9 mouse cellular contexts compared by ENCODE assay signal in the genomic region with DNA sequence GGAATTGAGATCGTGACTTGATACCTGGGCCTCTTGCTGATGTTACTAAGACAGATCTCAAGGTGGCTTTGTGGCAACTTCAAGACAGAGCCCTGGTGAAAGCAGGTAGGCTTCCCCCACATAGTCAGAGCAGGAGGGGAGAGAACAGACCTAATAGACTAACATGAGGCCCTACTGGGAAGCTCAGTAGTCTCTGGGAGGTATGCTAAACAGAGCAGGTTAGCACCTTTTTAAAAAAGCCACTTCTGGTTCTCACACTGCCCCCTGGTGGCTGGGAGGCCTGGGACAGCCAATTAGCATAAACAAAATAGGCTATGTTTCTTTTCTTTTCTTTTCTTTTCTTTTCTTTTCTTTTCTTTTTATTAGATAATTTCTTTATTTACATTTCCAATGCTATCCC. TPM values are rescaled to one million over a fixed set of nuclear protein-coding genes. Genes with fewer than 3 reads are reported as not detected.
A peak's percentile ranks its signal among the peaks of the same experiment; 100 is the strongest.
DNase-seq lines count a peak whose midpoint lies in the region; ATAC-seq and TF ChIP-seq lines count a peak whose summit lies in the region.
"Had no signal": no experiment of that assay in that cellular context is flagged by ENCODE, and none has a peak within 500 bp of the region (broad histone marks: within the 10 kb centered on the region; RNA-seq: fewer than 3 reads in every experiment).

No protein-coding gene starts in this region.

- H3K27me3 ChIP-seq in intestine, postnatal 0 days (replicated peaks; ENCODE audit: control insufficient read depth, insufficient read depth, low read length), result no peaks in the 10 kb centered on the region
- H3K27me3 ChIP-seq in intestine, embryonic 16.5 days (replicated peaks; ENCODE audit: control insufficient read depth, insufficient read depth, low read length), result no peaks in the 10 kb centered on the region
- H3K27me3 ChIP-seq in CH12.LX (replicated peaks), result no peaks in the 10 kb centered on the region

- no peaks in the 10 kb centered on the region for H3K4me1 ChIP-seq in intestine, postnatal 0 days (replicated peaks; ENCODE audit: control insufficient read depth, insufficient read depth, low read length)
- peaks cover 14% of the 10 kb centered on the region for H3K4me1 ChIP-seq in intestine, embryonic 16.5 days (ENCODE audit: control insufficient read depth, insufficient read depth, low read length)
- H3K4me1 ChIP-seq in CH12.LX (ENCODE audit: control insufficient read depth in 1 of 2, insufficient read depth in 2 of 2), result peaks cover 21 to 33% of the 10 kb centered on the region in 2 experiments

- no peaks in the 10 kb centered on the region for H3K9me3 ChIP-seq in intestine, postnatal 0 days (ENCODE audit: control insufficient read depth)
- no peaks in the 10 kb centered on the region for H3K9me3 ChIP-seq in intestine, embryonic 16.5 days (ENCODE audit: control insufficient read depth, low read length)
- peaks cover 9% of the 10 kb centered on the region for H3K9me3 ChIP-seq in CH12.LX (replicated peaks; ENCODE audit: low read length)

- peak; percentile 64 for DNase-seq in CH12.LX (ENCODE audit: extremely low read depth)
- DNase-seq in c-Kit-negative CD71-positive TER-119-positive erythroid progenitor cells, embryonic 14.5 days (ENCODE audit: low read depth, low spot score), result peak; percentile 37
- no peak for DNase-seq in ovary, postnatal 14 days (ENCODE audit: low spot score)
- DNase-seq in yolk sac, embryonic 10.5 days (ENCODE audit: low spot score), result no peak
- DNase-seq in ovary, postnatal 36 days (ENCODE audit: low spot score), result no peak
- DNase-seq: cerebellum, adult 9-11 months had no signal

- no peaks in the 10 kb centered on the region for H3K79me2 ChIP-seq in CH12.LX (replicated peaks; ENCODE audit: control insufficient read depth, extremely low read depth, insufficient read depth, poor library complexity, severe bottlenecking)

- 91% methylated on average over 1 of the region's 1 CpGs for WGBS in intestine, postnatal 0 days
- WGBS in intestine, embryonic 16.5 days, result 87% methylated on average over 1 of the region's 1 CpGs

- no peak for ATAC-seq in intestine, postnatal 0 days
- no peak for ATAC-seq in intestine, embryonic 16.5 days
- ATAC-seq in neutrophil, adult 5-6 weeks (ENCODE audit: extremely low read depth, insufficient number of reproducible peaks, low FRiP score, poor library complexity, severe bottlenecking), result peak; percentile 52

- dilution Hi-C loops in CH12.LX (cut with MboI; ENCODE audit: extremely low pct_ligation_motif_present, extremely low pct_unique_long_range_greater_than_20kb, low sequenced_read_pairs), result no loop called here

- H3K4me2 ChIP-seq in intestine, postnatal 0 days (replicated peaks; ENCODE audit: low read depth), result no peak overlapping the region
- no peak overlapping the region for H3K4me2 ChIP-seq in intestine, embryonic 16.5 days (ENCODE audit: low read depth, low read length)
- H3K4me2 ChIP-seq in CH12.LX (ENCODE audit: insufficient read depth, low read depth, poor library complexity, severe bottlenecking), result peak overlapping the region; percentile 42

- H3K4me3 ChIP-seq in intestine, postnatal 0 days (ENCODE audit: low read depth, low read length), result no peak overlapping the region
- no peak overlapping the region for H3K4me3 ChIP-seq in intestine, embryonic 16.5 days (ENCODE audit: low read length)
- H3K4me3 ChIP-seq in CH12.LX (replicated peaks in 1 of 3; ENCODE audit: low read depth in 2 of 3, low read length in 2 of 3, poor library complexity in 1 of 3), result peak overlapping the region; percentile 30 to 61 (median 32)

- no peak for TF ChIP-seq EP300 in CH12.LX (IDR thresholded peaks at IDR 0.05; ENCODE audit: low read length)

- H3K36me3 ChIP-seq in intestine, postnatal 0 days (ENCODE audit: control insufficient read depth, insufficient read depth), result no peaks in the 10 kb centered on the region
- no peaks in the 10 kb centered on the region for H3K36me3 ChIP-seq in intestine, embryonic 16.5 days (ENCODE audit: control insufficient read depth, insufficient read depth, low read length)
- peaks cover 0 to 3% of the 10 kb centered on the region in 2 experiments for H3K36me3 ChIP-seq in CH12.LX (replicated peaks in 1 of 2; ENCODE audit: control insufficient read depth in 1 of 2, insufficient read depth in 1 of 2, low read length in 1 of 2)

- H3K9ac ChIP-seq in intestine, postnatal 0 days (ENCODE audit: low read depth, low read length), result no peak overlapping the region
- H3K9ac ChIP-seq in intestine, embryonic 16.5 days (ENCODE audit: low read depth, low read length), result no peak overlapping the region
- peak overlapping the region; percentile 36 for H3K9ac ChIP-seq in CH12.LX (ENCODE audit: insufficient read depth, low read depth)

- peak; percentile 71 for TF ChIP-seq POLR2A in CH12.LX (IDR thresholded peaks at IDR 0.05; ENCODE audit: low read depth, low read length)

- no peak overlapping the region for H3K27ac ChIP-seq in intestine, postnatal 0 days (ENCODE audit: low read depth, low read length)
- no peak overlapping the region for H3K27ac ChIP-seq in intestine, embryonic 16.5 days (ENCODE audit: low read length)
- H3K27ac ChIP-seq in CH12.LX (ENCODE audit: insufficient read depth, low read depth), result no peak overlapping the region

- TF ChIP-seq RAD21 in CH12.LX (IDR thresholded peaks at IDR 0.05; ENCODE audit: low read depth, low read length), result peak; percentile 41

- in situ Hi-C loops in CH12.LX (cut with MboI; ENCODE audit: low pct_ligation_motif_present, low pct_unique_long_range_greater_than_20kb, low sequenced_read_pairs), result loop anchor here (10.0 kb wide), 1 partner anchor 47 kb away; the partner anchor contains the start of gene Ksr1

- peak; percentile 73 for TF ChIP-seq CTCF in intestine, postnatal 0 days (IDR thresholded peaks at IDR 0.05; ENCODE audit: low read depth)
- TF ChIP-seq CTCF in CH12.LX (conservative IDR thresholded peaks at IDR 0.05 in 1 of 2, IDR thresholded peaks at IDR 0.05 in 1 of 2; ENCODE audit: low read depth in 2 of 2, low read length in 2 of 2), result peak; percentile 46 to 81; a peak in 3 of 4 replicates

TF ChIP-seq in CH12.LX, 34 proteins besides CTCF, POLR2A, EP300 and RAD21 (continues in another document):
- TF ChIP-seq RCOR1 (conservative IDR thresholded peaks at IDR 0.05; ENCODE audit: low read depth, low read length), result no peak
- no peak for TF ChIP-seq JUND (conservative IDR thresholded peaks at IDR 0.05; ENCODE audit: low read depth, low read length)
- TF ChIP-seq SMC3 (IDR thresholded peaks at IDR 0.05; ENCODE audit: low read depth, low read length), result peak; percentile 67
- TF ChIP-seq ETS1 (conservative IDR thresholded peaks at IDR 0.05; ENCODE audit: low read depth, low read length), result no peak
- no peak for TF ChIP-seq MEF2A (IDR thresholded peaks at IDR 0.05; ENCODE audit: borderline replicate concordance, low read depth, low read length)
- TF ChIP-seq ZC3H11A (IDR thresholded peaks at IDR 0.05; ENCODE audit: low read depth, low read length), result no peak
- TF ChIP-seq CHD1 (IDR thresholded peaks at IDR 0.05; ENCODE audit: low read depth, low read length), result no peak
- TF ChIP-seq BHLHE40 (IDR thresholded peaks at IDR 0.05; ENCODE audit: low read depth, low read length), result no peak
- peak; percentile 80 for TF ChIP-seq NELFE (IDR thresholded peaks at IDR 0.05; ENCODE audit: low read depth, low read length)
- TF ChIP-seq MAFK (IDR thresholded peaks at IDR 0.05; ENCODE audit: insufficient replicate concordance, low read length), result no peak
- TF ChIP-seq UBTF (IDR thresholded peaks at IDR 0.05; ENCODE audit: low read depth, low read length), result no peak
- peak; percentile 69 for TF ChIP-seq GABPA (IDR thresholded peaks at IDR 0.05; ENCODE audit: insufficient replicate concordance, low read depth, low read length)
- no peak for TF ChIP-seq E2F4 (IDR thresholded peaks at IDR 0.05; ENCODE audit: insufficient replicate concordance, low read depth, low read length)
- TF ChIP-seq HCFC1 (IDR thresholded peaks at IDR 0.05; ENCODE audit: low read depth, low read length), result peak; percentile 76
- TF ChIP-seq POLR2AphosphoS2 (IDR thresholded peaks at IDR 0.05; ENCODE audit: low read depth, low read length), result peak; percentile 42; the same call in 1 of the 2 replicates
- TF ChIP-seq MAX (IDR thresholded peaks at IDR 0.05; ENCODE audit: low read length), result peak; percentile 64; the same call in 1 of the 2 replicates
- no peak for TF ChIP-seq ZKSCAN1 (IDR thresholded peaks at IDR 0.05; ENCODE audit: borderline replicate concordance, low read depth, low read length)
- peak; percentile 70; the same call in 1 of the 2 replicates for TF ChIP-seq TBP (conservative IDR thresholded peaks at IDR 0.05; ENCODE audit: low read depth, low read length)
- 0 out of 2 replicates have a peak, but pooled peaks have one; percentile 38 for TF ChIP-seq SIN3A (IDR thresholded peaks at IDR 0.05; ENCODE audit: low read length)
- peak; percentile 14; the same call in 1 of the 2 replicates for TF ChIP-seq ELF1 (IDR thresholded peaks at IDR 0.05; ENCODE audit: low read depth, low read length)
- no peak for TF ChIP-seq JUN (IDR thresholded peaks at IDR 0.05; ENCODE audit: insufficient read depth, low read depth, low read length)
- TF ChIP-seq ZMIZ1 (IDR thresholded peaks at IDR 0.05; ENCODE audit: low read depth, low read length), result 0 out of 2 replicates have a peak, but pooled peaks have one; percentile 32
- TF ChIP-seq ZNF384 (IDR thresholded peaks at IDR 0.05; ENCODE audit: low read depth, low read length), result no peak
- TF ChIP-seq IRF4 (IDR thresholded peaks at IDR 0.05; ENCODE audit: low read depth, low read length), result peak; percentile 10; the same call in 1 of the 2 replicates
- TF ChIP-seq MAZ (IDR thresholded peaks at IDR 0.05; ENCODE audit: low read depth, low read length), result no peak
- no peak for TF ChIP-seq NRF1 (IDR thresholded peaks at IDR 0.05; ENCODE audit: low read depth, low read length)
- peak; percentile 73 for TF ChIP-seq TCF12 (IDR thresholded peaks at IDR 0.05; ENCODE audit: low read depth, low read length)
- no peak for TF ChIP-seq USF1 (IDR thresholded peaks at IDR 0.05; ENCODE audit: low read depth, low read length)
- TF ChIP-seq CHD2 (IDR thresholded peaks at IDR 0.05; ENCODE audit: low read length), result no peak
- no peak for TF ChIP-seq USF2 (conservative IDR thresholded peaks at IDR 0.05; ENCODE audit: low read depth, low read length)
- no peak for TF ChIP-seq PAX5 (IDR thresholded peaks at IDR 0.05; ENCODE audit: low read length)
- no peak for TF ChIP-seq KAT2A (IDR thresholded peaks at IDR 0.05; ENCODE audit: insufficient replicate concordance, low read length)

RNA-seq across cellular contexts. Expression of gene Ksr1, which starts 46.0 kb away (rescaled TPM):
- polyA plus RNA-seq in intestine, postnatal 0 days (2015; fragmentation: Nextera tagmentation; extraction: Ambion mirVana), result 4.7 and 6.8 TPM in 2 replicates
- polyA plus RNA-seq in intestine, embryonic 16.5 days (2015; fragmentation: Nextera tagmentation; extraction: Ambion mirVana), result 4.1 and 4.6 TPM in 2 replicates
- total RNA-seq in CH12.LX (2012; rRNA removed) (63.8 and 73.1 TPM in 2 replicates), CH12.LX (2014; rRNA removed) (21.3 and 22.5 TPM in 2 replicates)
- 48.9 and 61.2 TPM in 2 replicates for polyA plus RNA-seq in CH12.LX (2012; ENCODE audit: insufficient read length, low read depth)
- 31.3 and 31.8 TPM in 2 replicates for total RNA-seq in neutrophil, adult 5-6 weeks (2017)

Comparison
In these comparisons a context has a peak if more than half of its experiments do, and no peak if none do; other contexts are left out.
1. H3K4me3 ChIP-seq: peak in CH12.LX (3 of 3); none in intestine, postnatal 0 days (single experiment) and intestine, embryonic 16.5 days (single experiment).
2. DNase-seq: peak in CH12.LX (single experiment) and c-Kit-negative CD71-positive TER-119-positive erythroid progenitor cells, embryonic 14.5 days (single experiment); none in ovary, postnatal 14 days (single experiment), yolk sac, embryonic 10.5 days (single experiment) and ovary, postnatal 36 days (single experiment).